Mouse (Mus musculus): Measurements from ENCODE around the gene Nfu1. TPM values are rescaled to one million over a fixed set of nuclear protein-coding genes. Genes with fewer than 3 reads are reported as not detected.

Nfu1 gene
- polyA plus RNA-seq (2012; rRNA removed), result 64.1 and 87.3 TPM in 2 replicates

DNA sequence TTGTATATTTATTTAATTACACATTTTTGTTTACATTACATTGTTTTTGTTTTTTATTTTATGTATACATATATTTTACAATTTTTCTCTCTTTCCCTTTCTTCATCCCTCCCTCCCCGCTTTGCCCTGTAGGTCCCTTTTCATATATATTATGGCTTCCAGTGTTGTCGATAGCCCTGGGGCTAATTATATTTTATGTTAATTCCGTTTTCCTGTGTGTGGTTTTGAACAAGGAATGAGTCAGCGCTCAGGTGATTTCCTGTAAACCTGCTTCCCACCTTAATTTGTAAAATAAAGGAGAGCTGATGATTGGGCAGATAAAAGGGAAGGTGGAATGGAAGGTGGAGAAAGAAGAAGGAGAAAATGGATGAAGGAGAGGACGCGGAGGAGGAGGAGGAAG lies at the start of gene Nfu1:
TSS of gene Nfu1 (plus strand) at position 350 of the 400 bp plus-strand sequence.

DNA sequence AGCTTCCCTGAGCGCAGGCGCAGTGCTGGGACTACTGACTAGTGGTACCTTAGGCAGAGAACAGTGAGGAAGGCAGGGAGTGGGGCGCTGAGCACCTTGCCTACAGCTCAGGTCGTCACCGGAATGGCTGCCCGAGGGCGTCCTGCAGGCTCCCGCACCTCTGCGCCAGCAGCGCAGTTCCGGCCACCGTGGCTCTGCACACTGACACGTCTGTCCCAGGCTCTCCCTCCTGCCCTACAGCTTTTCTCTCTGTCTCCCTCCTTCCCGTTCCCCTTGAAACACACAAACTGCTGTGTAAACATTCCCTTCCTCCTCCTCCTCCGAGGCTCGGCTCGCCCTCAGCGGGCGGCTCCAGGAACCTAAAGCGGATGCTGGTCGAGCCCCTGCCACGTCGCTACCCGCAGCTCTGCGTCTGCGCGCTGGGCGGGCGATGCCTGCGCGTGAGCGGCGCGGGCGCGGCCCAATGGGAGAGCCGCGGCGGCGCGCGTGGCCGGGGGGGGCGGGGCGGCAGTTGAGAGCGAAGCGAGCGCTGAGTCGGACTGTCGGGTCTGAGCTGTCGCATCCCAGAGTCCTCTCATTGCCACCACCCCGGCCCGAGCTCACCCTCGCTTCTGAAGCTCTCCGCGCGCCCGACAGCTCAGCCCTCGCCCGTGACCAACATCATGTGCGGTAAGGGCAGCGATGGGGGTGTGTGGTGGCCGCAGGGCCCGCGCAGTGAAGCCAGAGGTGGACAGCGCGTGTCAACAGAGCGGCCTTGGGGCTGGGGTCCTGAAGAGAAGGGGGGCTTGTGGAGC lies 33.5 kb downstream of the Nfu1 start, which contains the start of gene Gfpt1:
TSS of gene Gfpt1 (plus strand) at position 510 of the 794 bp plus-strand sequence.

Other genes with a start within 250 kb of the Nfu1 start
- gene Anxa4, start 215.7 kb upstream of the Nfu1 start, polyA plus RNA-seq (2012; rRNA removed), result 30.7 and 31.2 TPM in 2 replicates
- 2.5 and 2.6 TPM in 2 replicates for gene Aak1, start 159.7 kb upstream of the Nfu1 start, polyA plus RNA-seq (2012; rRNA removed)
- gene Gfpt1, start 33.6 kb downstream of the Nfu1 start, polyA plus RNA-seq (2012; rRNA removed), result 7.0 and 8.5 TPM in 2 replicates
- gene D6Ertd527e, start 95.5 kb downstream of the Nfu1 start, polyA plus RNA-seq (2012; rRNA removed), result 0.05 TPM in 2 replicates

Data from liver, embryonic 18 days (tissue).